ENCODE assay signal across 14 mouse cellular contexts in the genomic region with DNA sequence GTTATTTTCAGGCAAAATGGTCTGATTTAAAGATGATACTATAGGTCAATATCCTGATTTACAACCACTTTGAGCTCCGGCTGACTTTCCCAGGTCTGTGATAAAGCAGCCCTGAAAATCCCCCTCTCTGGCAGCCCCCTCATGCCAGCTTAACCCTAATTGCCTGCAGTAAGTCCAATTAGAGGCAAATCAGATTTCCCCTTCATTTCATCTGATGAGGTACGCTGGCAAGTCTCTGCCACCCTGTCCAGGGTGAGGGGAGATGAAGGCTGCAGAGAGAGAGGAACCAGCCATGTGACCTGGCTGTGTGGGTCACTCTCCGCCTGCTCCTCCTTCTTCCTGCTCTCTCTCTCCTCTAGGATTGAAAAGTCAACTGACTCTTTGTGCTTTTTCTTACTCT.
DNase-seq lines count a peak whose midpoint lies in the region; ATAC-seq and TF ChIP-seq lines count a peak whose summit lies in the region.
"Had no signal": no experiment of that assay in that cellular context is flagged by ENCODE, and none has a peak within 500 bp of the region (broad histone marks: within the 10 kb centered on the region; RNA-seq: fewer than 3 reads in every experiment).

No protein-coding gene starts in this region.

- 74% methylated on average over 3 of the region's 3 CpGs for WGBS in kidney, embryonic 15.5 days
- 79% methylated on average over 3 of the region's 3 CpGs for WGBS in stomach, postnatal 0 days

- no peak overlapping the region for H3K9ac ChIP-seq in kidney, embryonic 15.5 days
- H3K9ac ChIP-seq in stomach, postnatal 0 days (ENCODE audit: low read length) = no peak overlapping the region
- H3K9ac ChIP-seq: hindbrain, embryonic 14.5 days; liver, embryonic 15.5 days had no signal

- no peak for TF ChIP-seq CTCF in gastrocnemius, adult 2 months (IDR thresholded peaks at IDR 0.05)
- TF ChIP-seq CTCF in testis, adult 2 months (IDR thresholded peaks at IDR 0.05; ENCODE audit: control insufficient read depth, insufficient read depth, insufficient replicate concordance, low read depth, low read length) = no peak
- no peak for TF ChIP-seq CTCF in stomach, postnatal 0 days (IDR thresholded peaks at IDR 0.05; ENCODE audit: low read depth)

- H3K27ac ChIP-seq in gastrocnemius, adult 2 months = peak overlapping the region; percentile 81
- peak overlapping the region; percentile 85 for H3K27ac ChIP-seq in kidney, embryonic 15.5 days
- peak overlapping the region; percentile 90 for H3K27ac ChIP-seq in testis, adult 2 months (ENCODE audit: control insufficient read depth, insufficient read depth, low read depth, low read length)
- H3K27ac ChIP-seq in stomach, postnatal 0 days (replicated peaks) = peak overlapping the region; percentile 50; the same call in 1 of the 2 replicates
- H3K27ac ChIP-seq: hindbrain, embryonic 14.5 days; liver, embryonic 15.5 days had no signal

- H3K27me3 ChIP-seq in kidney, embryonic 15.5 days = no peaks in the 10 kb centered on the region
- no peaks in the 10 kb centered on the region for H3K27me3 ChIP-seq in testis, adult 2 months (ENCODE audit: control insufficient read depth, insufficient read depth, low read length)
- no peaks in the 10 kb centered on the region for H3K27me3 ChIP-seq in stomach, postnatal 0 days (ENCODE audit: control insufficient read depth, insufficient read depth, low read length)
- H3K27me3 ChIP-seq: liver, embryonic 15.5 days had no signal

- no peaks in the 10 kb centered on the region for H3K36me3 ChIP-seq in kidney, embryonic 15.5 days
- no peaks in the 10 kb centered on the region for H3K36me3 ChIP-seq in testis, adult 2 months (ENCODE audit: control insufficient read depth, insufficient read depth, low read length)
- H3K36me3 ChIP-seq in stomach, postnatal 0 days (ENCODE audit: control insufficient read depth, insufficient read depth, low read length) = no peaks in the 10 kb centered on the region
- H3K36me3 ChIP-seq: liver, embryonic 15.5 days had no signal

- DNase-seq in gastrocnemius, adult 2 months = no peak
- DNase-seq in gastrocnemius, postnatal 25 days = no peak
- no peak for DNase-seq in kidney, adult 8-10 months
- DNase-seq in testis, postnatal 14 days (ENCODE audit: low spot score) = no peak
- no peak for DNase-seq in stomach, postnatal 0 days (ENCODE audit: low spot score)
- DNase-seq: B cell, adult 2 months; cerebellum, adult 9-11 months; layer of hippocampus, adult 9-11 months; thymus, adult 2 months had no signal

- H3K4me1 ChIP-seq in kidney, embryonic 15.5 days = peaks cover 54% of the 10 kb centered on the region
- peaks cover 13% of the 10 kb centered on the region for H3K4me1 ChIP-seq in testis, adult 2 months (ENCODE audit: control insufficient read depth, insufficient read depth, low read length)
- peaks cover 20% of the 10 kb centered on the region for H3K4me1 ChIP-seq in stomach, postnatal 0 days (replicated peaks; ENCODE audit: control insufficient read depth, insufficient read depth)

- no peak overlapping the region for H3K4me3 ChIP-seq in gastrocnemius, adult 2 months
- H3K4me3 ChIP-seq in kidney, embryonic 15.5 days (replicated peaks) = no peak overlapping the region
- H3K4me3 ChIP-seq in testis, adult 2 months (ENCODE audit: control insufficient read depth, low read depth, low read length) = no peak overlapping the region
- H3K4me3 ChIP-seq in stomach, postnatal 0 days (ENCODE audit: low read depth, low read length) = no peak overlapping the region
- H3K4me3 ChIP-seq: liver, embryonic 15.5 days had no signal

- ATAC-seq in kidney, embryonic 15.5 days (replicated peaks; ENCODE audit: low FRiP score) = no peak
- no peak for ATAC-seq in stomach, postnatal 0 days (ENCODE audit: low FRiP score, low TSS enrichment)
- ATAC-seq in monocyte, adult 5-6 weeks (replicated peaks; ENCODE audit: insufficient number of reproducible peaks, low FRiP score, low TSS enrichment, poor library complexity, severe bottlenecking) = no peak

- H3K9me3 ChIP-seq in kidney, embryonic 15.5 days (replicated peaks) = no peaks in the 10 kb centered on the region
- no peaks in the 10 kb centered on the region for H3K9me3 ChIP-seq in stomach, postnatal 0 days (ENCODE audit: control insufficient read depth, low read length)
- H3K9me3 ChIP-seq: liver, embryonic 15.5 days had no signal

- no peak for TF ChIP-seq POLR2A in testis, adult 2 months (IDR thresholded peaks at IDR 0.05; ENCODE audit: control insufficient read depth, low read depth, low read length)

- TF ChIP-seq EP300 in stomach, postnatal 0 days (optimal IDR thresholded peaks at IDR 0.05) = no peak

- intact Hi-C loops in gastrocnemius, adult 2 months (cut with DNase I) = no loop called here

- no peak overlapping the region for H3K4me2 ChIP-seq in kidney, embryonic 15.5 days
- H3K4me2 ChIP-seq in stomach, postnatal 0 days (replicated peaks; ENCODE audit: low read depth) = no peak overlapping the region
- H3K4me2 ChIP-seq: hindbrain, embryonic 14.5 days; liver, embryonic 15.5 days had no signal
